Mouse (Mus musculus): ENCODE measurements around the gene Cox6b1. TPM values are rescaled to one million over a fixed set of nuclear protein-coding genes. Genes with fewer than 3 reads are reported as not detected.

Gene Cox6b1
- polyA plus RNA-seq, 1 experiment, result 273 TPM

DNA sequence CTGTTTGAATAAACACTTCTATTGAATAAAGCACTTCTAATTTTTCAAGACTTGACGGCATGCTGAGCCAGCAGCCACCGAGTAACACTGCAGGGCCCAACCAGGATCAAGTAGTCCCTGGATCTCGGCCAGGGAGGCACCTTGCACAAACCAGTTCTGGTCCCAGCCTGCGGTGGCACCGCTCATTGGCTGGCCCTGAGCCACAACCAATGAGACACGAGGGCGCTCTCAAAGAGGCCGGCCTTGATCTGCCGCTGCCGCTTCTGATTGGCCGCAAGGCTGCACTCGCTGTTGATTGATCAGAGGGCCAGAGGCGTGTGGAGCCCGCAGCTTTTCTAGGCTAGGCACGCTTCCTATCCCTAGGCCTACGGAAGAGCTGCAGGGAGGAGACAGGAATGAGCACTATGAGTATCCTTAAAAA is 26.0 kb downstream of the Cox6b1 start:
- Histone ChIP-seq H3K4me3 (replicated peaks; ENCODE audit: extremely low read depth, low read depth, low read length) (no peak overlapping the region), H3K4me1 (ENCODE audit: control insufficient read depth, insufficient read depth, low read length) (0 out of 2 replicates have a peak, but pooled peaks cover 4% of the 10 kb centered on the region)
- peak; percentile 96 for DNase-seq
- WGBS, result under 1% methylated on average over 16 of the region's 16 CpGs
- peak; percentile 42; the same call in 1 of the 2 replicates for TF ChIP-seq POLR2A (IDR thresholded peaks at IDR 0.05; ENCODE audit: borderline replicate concordance, extremely low read depth, low read depth, low read length)
- no peak for TF ChIP-seq CTCF (IDR thresholded peaks at IDR 0.05; ENCODE audit: insufficient read depth, low read length)

DNA sequence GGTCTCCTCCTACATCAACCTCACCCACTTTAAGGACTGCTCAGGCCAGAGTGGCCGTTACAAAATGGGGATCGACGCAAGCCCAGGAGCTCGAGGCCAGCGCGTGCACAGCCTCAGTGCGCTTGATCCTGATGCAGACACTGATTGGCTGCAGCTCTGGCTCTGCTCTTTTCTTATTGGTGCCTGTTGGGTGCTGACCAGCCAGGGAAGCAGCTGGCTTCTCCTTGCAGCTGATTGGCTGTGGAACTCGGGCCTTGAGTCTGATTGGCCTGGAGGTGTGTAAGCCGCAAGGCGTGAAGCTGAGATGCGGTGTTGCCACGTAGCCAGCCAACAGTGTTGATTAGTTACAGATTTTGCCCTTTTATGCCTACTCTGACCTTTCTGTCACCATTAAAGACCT is 27.2 kb downstream of the Cox6b1 start, which contains the start of gene Zbtb32:
TSS of gene Zbtb32 (minus strand) at position 124 of the 400 bp plus-strand sequence.
- TF ChIP-seq POLR2A (IDR thresholded peaks at IDR 0.05; ENCODE audit: borderline replicate concordance, extremely low read depth, low read depth, low read length), result no peak
- TF ChIP-seq CTCF (IDR thresholded peaks at IDR 0.05; ENCODE audit: insufficient read depth, low read length), result no peak
- WGBS, result 87% methylated on average over 12 of the region's 12 CpGs
- DNase-seq, result no peak
- H3K4me3 ChIP-seq (replicated peaks; ENCODE audit: extremely low read depth, low read depth, low read length), result no peak within 1 kb of the TSS
- H3K4me1 ChIP-seq (ENCODE audit: control insufficient read depth, insufficient read depth, low read length), result 0 out of 2 replicates have a peak, but pooled peaks cover 4% of the 10 kb centered on the region

DNA sequence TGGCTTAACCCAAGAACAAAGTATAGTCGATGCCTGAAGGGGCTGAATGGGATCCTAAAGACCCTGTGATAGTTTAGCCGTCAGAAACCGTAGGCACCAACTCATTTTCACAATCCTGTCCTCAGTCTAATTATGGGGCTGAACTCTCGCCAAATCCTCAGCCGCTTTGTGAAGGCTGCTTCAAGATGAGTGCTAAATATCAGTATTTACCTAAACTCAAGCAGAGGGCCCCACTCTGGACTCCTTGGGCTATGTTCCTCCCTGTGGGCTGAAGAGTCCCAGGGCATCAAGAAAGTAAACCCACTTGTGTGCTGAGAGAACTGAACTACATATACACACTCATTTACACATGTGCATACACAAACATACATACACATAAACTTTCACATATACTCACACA is 29.1 kb downstream of the Cox6b1 start:
- 55% methylated on average over 5 of the region's 5 CpGs for whole genome bisulfite sequencing

DNA sequence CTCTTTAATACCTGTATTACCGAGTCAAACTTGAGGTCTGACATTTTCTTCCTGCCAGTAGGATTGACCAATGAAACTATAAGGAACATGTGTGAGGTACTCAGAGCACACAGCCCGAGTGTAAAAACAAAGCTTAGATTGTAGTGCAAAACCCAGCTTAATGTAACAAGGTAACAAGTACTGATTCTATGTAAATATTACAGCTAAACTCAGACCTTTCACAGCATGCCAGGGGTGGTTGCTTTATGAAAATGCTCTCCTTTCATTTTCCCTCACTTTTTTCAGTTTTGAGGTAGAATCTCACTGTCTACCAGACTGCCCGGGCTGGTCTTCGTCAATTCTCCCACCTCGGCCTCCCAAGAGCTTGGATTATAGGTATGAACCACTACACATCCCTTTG is 29.9 kb downstream of the Cox6b1 start:
- 56% methylated on average over 5 of the region's 5 CpGs for WGBS

More for the DNA sequence above, 29.1 kb downstream of the Cox6b1 start:
- H3K4me3 ChIP-seq (replicated peaks; ENCODE audit: extremely low read depth, low read depth, low read length), result no peak overlapping the region
- no peak for DNase-seq
- no peak for TF ChIP-seq POLR2A (IDR thresholded peaks at IDR 0.05; ENCODE audit: borderline replicate concordance, extremely low read depth, low read depth, low read length)
- no peak for TF ChIP-seq CTCF (IDR thresholded peaks at IDR 0.05; ENCODE audit: insufficient read depth, low read length)
- H3K4me1 ChIP-seq (ENCODE audit: control insufficient read depth, insufficient read depth, low read length), result peaks cover 7% of the 10 kb centered on the region

DNA sequence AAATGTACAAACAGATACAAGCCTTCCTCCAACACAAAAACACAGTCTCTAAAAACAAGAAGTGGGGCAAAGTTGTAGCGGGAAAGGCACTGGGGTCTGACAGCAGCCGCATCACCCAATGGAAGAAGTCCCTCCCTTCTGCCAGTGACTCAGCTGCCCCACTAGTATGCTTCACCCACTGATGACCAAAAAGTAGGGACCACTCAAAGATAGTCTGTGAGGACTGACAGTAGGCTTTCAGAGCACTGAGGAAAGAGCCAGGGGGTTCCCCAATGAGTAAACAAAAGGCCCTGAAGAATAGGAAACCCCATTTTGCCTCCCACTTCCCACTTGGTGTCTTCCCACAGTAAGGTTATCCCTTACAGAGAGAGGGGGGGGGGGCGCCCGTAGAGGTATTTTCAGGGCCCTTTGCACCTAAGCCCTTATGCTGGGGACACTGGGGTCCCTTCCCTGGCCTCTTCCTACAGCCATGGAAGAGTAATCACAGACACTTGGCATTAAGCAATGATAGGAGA is 31.4 kb downstream of the Cox6b1 start:
- no peak for TF ChIP-seq CTCF (IDR thresholded peaks at IDR 0.05; ENCODE audit: insufficient read depth, low read length)
- Histone ChIP-seq H3K4me3 (replicated peaks; ENCODE audit: extremely low read depth, low read depth, low read length) (no peak overlapping the region), H3K4me1 (ENCODE audit: control insufficient read depth, insufficient read depth, low read length) (peaks cover 8% of the 10 kb centered on the region)
- DNase-seq, result no peak
- 57% methylated on average over 4 of the region's 4 CpGs for WGBS

More for the DNA sequence above, 29.9 kb downstream of the Cox6b1 start:
- TF ChIP-seq POLR2A (IDR thresholded peaks at IDR 0.05; ENCODE audit: borderline replicate concordance, extremely low read depth, low read depth, low read length), result no peak
- TF ChIP-seq CTCF (IDR thresholded peaks at IDR 0.05; ENCODE audit: insufficient read depth, low read length), result no peak
- Histone ChIP-seq H3K4me1 (ENCODE audit: control insufficient read depth, insufficient read depth, low read length) (peaks cover 7% of the 10 kb centered on the region), H3K4me3 (replicated peaks; ENCODE audit: extremely low read depth, low read depth, low read length) (no peak overlapping the region)
- DNase-seq, result no peak

DNA sequence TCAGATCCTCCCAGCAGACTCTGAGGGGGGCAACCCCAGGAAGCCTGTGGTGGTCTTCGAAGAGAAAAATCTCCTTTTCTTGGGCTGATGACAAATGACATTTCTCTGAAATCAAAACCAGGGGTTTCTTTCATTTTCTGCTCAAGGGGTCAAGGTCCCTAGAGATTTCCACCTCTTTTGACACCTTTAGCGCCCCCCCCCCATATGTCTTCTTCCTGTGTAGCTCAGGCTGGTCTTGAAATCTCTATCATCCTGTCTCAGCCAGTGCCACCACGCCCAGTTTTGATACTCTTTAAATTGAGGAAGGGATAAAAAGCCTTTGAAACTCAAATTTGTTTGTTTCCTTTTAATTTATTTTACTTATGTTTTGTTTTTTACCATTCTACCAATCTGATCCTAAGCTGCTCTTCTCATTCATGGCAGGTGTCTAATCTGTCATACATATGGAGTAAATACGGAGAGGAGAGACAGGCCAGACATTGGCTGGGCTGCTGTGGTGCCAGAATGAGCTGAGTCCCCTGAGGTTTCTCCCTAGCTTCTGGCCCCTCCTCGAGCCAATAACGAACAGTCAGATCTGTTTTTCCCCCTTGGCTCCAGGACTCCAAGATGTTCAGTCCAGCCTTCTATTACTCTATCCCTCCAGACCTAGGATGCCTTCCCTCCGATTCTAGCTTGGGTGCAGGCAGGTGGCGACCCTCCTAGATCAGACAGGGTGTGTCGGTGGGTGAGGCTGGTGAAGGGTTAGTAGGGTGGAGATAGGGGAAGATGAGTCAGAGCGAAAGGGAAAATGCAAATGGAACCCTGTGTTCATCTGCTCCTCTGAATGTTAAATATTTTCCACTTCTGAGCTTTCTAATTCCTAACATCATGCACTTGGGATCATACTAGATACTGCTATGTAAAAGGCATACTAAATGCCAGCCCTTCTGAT is 32.1 kb downstream of the Cox6b1 start:
- TF ChIP-seq POLR2A (IDR thresholded peaks at IDR 0.05; ENCODE audit: borderline replicate concordance, extremely low read depth, low read depth, low read length) (no peak), CTCF (IDR thresholded peaks at IDR 0.05; ENCODE audit: insufficient read depth, low read length) (no peak)
- Histone ChIP-seq H3K4me1 (ENCODE audit: control insufficient read depth, insufficient read depth, low read length) (peaks cover 8% of the 10 kb centered on the region), H3K4me3 (replicated peaks; ENCODE audit: extremely low read depth, low read depth, low read length) (no peak overlapping the region)
- WGBS, result 62% methylated on average over 10 of the region's 10 CpGs
- no peak for DNase-seq

DNA sequence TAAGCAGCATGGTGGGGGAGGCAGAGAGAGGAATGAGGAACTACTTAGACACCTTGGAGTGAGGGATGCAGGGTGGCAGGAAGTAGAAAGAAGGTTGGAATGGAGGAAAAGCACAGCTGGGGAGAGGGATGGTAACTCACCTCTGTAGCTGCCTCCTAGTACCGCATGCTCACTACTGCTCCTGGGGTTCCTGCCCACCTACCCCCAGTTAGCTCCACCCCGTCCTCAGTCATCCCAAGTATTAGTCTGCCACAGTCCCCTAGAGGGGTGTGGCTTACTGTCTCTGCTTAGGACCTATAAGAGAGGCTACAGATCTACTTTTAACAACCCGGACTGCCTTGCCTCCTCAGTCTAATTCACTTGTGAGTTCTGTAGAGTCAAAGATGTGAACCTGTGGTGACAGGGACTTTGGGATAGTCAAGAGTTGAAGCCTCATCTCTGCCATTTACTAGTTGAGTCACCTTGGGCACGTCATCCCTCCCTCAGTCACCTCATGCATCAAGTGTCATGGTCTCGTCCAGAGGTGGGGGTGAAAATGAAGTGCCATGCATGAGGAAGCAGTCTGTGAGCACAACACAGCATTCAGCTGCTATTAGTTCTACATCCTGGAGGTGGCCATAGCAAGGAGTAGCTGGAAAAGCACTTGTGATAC is 33.1 kb downstream of the Cox6b1 start:
- Histone ChIP-seq H3K4me3 (replicated peaks; ENCODE audit: extremely low read depth, low read depth, low read length) (no peak overlapping the region), H3K4me1 (ENCODE audit: control insufficient read depth, insufficient read depth, low read length) (peaks cover 8% of the 10 kb centered on the region)
- WGBS, result 37% methylated on average over 5 of the region's 5 CpGs
- no peak for DNase-seq
- TF ChIP-seq CTCF (IDR thresholded peaks at IDR 0.05; ENCODE audit: insufficient read depth, low read length) (no peak), POLR2A (IDR thresholded peaks at IDR 0.05; ENCODE audit: borderline replicate concordance, extremely low read depth, low read depth, low read length) (no peak)

DNA sequence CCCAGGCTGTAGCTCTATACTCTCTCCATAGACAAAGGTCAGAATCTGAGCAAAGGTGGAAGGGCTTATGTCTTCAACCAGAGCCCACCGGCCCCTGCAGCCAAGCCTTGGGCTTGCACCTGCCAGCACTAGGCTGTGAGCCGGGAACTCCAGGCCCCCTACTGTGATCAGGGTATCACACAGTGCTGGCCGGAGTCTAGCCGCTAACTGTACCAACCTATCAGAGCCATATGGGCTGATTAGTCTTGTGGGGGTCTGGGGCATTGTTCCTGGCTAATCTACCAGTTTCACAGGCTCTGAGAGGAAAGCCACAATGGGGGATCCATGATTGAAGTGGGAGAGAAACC is 34.4 kb downstream of the Cox6b1 start:
- TF ChIP-seq CTCF (IDR thresholded peaks at IDR 0.05; ENCODE audit: insufficient read depth, low read length), result no peak
- TF ChIP-seq POLR2A (IDR thresholded peaks at IDR 0.05; ENCODE audit: borderline replicate concordance, extremely low read depth, low read depth, low read length), result no peak
- no peak for DNase-seq
- H3K4me1 ChIP-seq (ENCODE audit: control insufficient read depth, insufficient read depth, low read length), result peaks cover 15% of the 10 kb centered on the region
- 75% methylated on average over 4 of the region's 4 CpGs for WGBS
- H3K4me3 ChIP-seq (replicated peaks; ENCODE audit: extremely low read depth, low read depth, low read length), result no peak overlapping the region

DNA sequence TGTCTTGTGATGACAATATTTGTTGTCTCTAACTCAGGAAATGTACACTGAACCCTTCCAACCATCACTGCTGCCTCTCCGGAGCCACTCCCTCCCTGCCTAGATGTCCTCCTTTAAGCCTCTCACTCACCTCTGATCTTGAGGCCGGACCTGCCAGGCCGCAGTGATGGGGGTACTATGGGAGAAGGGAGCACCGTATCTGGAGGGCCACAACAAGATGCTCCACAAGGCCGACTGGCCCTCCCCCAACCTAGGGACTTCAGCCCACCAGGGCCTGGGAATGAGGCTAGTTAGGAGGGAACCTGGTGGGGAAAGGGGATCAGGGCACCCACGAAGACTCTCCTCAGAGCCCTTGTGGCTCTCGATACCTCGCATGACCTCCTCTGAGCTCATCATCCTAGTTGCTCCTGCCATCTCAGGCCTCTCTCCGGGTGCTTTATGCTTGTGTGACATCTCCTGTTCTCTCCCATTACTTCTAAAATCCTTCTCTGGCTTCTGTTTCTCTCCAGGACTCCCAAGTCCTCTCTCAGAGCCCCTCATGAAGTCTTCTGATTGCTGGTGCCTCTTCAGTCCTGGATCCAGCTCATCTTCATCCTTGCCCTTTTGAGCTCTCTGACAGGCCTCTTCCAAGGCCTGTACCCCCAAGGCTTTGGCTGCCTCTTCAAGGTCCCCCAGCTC is 34.9 kb downstream of the Cox6b1 start:
- H3K4me1 ChIP-seq (ENCODE audit: control insufficient read depth, insufficient read depth, low read length), result peaks cover 15% of the 10 kb centered on the region
- 83% methylated on average over 9 of the region's 9 CpGs for WGBS
- DNase-seq, result no peak
- H3K4me3 ChIP-seq (replicated peaks; ENCODE audit: extremely low read depth, low read depth, low read length), result no peak overlapping the region
- TF ChIP-seq POLR2A (IDR thresholded peaks at IDR 0.05; ENCODE audit: borderline replicate concordance, extremely low read depth, low read depth, low read length), result no peak

All from lung, adult 2 months (tissue).